Mouse (Mus musculus) fat pad, adult 2 months (tissue): ENCODE results near the gene Mrps2.
"Not testable (repeated sequence)": the region's sequence is repeated elsewhere in the genome, so short reads cannot be mapped to it uniquely, and the experiment has no call there.

Experiments used
- DNase-seq: peaks from one replicate; pipeline ENCODE4 v3.0.0-alpha.2; 2011; ENCODE audit warnings: low read depth, low spot score; ENCODE audit errors: extremely low read depth

Mrps2 gene

DNA sequence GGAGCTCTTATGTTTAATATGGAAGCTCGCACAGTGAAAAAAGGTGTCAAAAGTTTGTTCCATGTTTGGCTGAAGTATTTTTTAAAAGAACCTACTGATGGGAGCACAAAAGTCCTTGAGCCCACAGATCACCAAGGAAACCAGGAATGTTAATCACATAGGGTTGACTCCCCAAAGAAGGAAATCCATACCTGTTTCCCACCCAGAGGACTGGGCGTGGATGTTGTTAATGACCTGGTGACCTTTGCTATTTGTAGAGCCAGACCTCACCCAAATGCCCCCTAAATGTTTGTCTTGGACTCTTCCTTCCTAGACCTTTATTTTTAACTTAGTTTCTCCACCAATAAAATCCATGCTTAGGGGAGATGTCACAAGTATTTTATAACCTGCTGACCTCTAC lies 2.7 kb downstream of the Mrps2 start:
- no peak for DNase-seq

GRCm38 (mm10) chr2:28472011-28472410 lies 4.1 kb downstream of the Mrps2 start:
- DNase-seq: not testable (repeated sequence)

DNA sequence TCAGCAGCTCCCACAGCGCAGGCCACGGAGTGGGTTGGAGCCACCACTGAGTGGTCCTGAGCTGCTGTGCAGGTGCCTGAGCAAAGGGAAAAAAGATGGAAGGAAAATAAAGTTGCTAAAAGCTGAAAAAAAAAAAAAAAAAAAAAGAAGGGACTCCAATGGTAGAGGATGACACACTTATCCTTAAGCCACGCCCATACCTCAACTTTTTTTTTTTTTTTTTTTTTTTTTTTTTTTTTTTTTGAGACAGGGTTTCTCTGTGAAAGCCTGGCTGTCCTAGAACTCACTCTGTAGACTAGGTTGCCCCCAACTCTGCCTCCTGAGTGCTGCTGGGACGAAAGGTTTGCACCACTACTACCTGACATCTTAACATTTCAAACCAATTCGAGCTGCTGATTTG lies 10.1 kb downstream of the Mrps2 start:
- DNase-seq: not testable (repeated sequence)

DNA sequence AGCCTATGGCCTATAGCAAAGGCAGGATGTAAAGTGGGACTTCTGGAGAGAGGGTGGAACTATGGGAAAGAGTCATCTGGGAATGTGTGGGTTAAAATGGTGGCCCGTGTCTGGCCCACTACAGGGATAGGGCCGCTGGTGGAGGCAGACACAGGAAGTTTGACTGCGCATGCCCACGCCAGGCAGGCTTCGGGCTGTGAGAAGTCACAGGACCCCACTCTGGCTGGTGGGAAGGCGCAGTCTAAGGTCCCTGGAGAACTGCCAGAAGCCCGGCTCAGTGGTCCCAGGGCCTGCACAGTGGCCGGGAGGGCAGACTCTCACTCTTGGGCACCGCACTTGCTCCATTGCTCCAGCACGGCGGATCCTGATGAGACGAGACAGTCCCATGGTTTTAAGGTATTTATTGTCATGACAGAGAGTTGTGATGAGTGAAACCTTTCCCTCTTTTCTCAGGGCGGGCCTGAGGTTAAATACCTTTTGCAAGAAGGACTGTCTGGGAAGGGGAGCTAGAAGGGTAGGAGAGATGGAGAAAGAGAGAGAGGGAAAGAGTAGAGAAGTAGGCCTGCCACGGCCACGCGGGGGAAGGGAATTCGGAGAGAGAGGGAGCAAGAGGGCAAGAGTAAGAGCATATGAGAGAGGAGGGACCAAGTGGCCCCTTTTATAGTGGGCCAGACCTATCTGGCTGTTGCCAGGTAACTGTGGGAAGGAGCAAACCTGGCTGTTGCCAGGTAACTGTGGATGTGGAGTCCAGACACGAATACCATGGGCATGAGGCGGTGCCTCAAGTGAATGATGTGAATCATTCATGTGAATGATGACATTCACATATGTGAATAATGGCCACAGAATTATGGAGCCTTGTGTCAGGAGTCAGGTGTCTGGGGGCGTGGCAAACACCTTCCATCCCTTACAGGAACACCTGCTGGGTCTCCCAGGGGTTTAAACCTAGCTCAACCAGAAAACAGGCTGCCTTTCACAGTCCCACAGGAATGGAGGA lies 11.6 kb downstream of the Mrps2 start:
- DNase-seq: no peak

GRCm38 (mm10) chr2:28483861-28484260 lies 16.0 kb downstream of the Mrps2 start:
- no peak for DNase-seq

- DNase-seq: no peak
Measured at GRCm38 (mm10) chr2:28494521-28494920, 26.7 kb downstream of the Mrps2 start.

DNA sequence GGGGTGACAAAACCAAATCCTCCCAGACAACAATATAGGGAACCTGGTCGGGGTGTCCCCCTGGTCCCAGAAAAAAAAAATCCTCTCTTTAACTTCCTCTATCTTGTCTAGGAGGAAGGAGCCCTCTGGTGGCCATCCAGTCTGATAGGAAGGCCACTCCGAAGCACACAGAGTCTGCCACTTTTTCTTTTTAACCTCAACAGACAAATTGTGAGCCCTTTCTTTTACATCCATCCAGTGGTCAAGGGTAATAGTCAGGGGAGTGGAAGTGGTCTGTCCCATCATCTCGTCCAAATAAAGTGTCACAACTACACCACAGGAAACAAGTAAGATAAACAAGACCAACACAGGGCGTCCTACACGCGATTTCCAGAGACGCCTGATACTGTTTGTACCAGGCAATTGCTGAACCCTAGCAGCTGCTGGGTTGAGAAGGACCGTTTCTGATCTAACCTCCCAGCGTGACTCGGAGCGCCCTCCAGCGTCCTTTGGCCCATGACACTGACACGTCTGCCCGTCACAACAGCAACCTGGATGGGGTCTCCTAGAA lies 27.4 kb downstream of the Mrps2 start:
- DNase-seq: no peak

- DNase-seq: no peak
Measured at GRCm38 (mm10) chr2:28495801-28496595, 28.1 kb downstream of the Mrps2 start.

- DNase-seq: no peak
Measured at GRCm38 (mm10) chr2:28496671-28497070, 28.8 kb downstream of the Mrps2 start, which contains the start of gene Gbgt1. TSS of gene Gbgt1 (plus strand) at chr2:28496891.

DNA sequence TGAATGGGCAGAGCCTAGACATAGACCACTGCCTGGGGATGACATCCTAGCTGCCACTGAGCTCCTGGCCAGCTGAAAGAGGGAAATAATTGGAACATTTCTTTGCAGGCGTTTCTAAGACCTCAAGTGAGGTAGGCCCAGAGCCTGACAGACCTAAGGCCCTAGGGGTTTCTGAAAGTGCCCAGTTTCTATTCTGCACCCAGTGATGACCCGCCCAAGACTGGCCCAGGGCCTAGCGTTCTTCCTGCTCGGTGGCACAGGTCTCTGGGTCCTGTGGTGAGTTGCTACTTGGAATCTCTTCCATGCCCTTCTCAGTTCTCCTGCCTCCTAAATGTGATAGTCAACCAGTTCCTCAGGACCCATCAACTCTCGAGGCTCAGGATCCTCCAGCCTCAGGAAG lies 29.7 kb downstream of the Mrps2 start:
- DNase-seq: no peak

DNA sequence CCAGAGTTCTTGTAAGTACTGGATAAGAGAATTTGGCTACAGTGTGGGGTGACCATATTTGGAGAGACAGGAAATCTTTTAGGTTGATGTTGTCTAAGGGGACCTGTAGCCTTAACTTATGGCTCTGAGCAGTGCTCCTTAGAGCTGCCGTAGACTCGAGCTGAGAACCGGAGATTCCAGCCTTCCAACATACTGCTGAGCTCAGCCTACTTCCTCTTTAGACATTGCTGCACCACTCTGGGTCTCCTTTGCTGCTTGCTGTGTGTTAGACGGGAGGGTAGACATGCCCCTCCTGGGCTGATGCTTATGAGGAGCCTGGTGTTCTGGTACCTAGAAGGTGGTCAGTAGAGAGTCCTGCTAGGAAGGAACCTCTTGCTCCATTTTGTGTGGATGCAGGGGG lies 30.6 kb downstream of the Mrps2 start:
- no peak for DNase-seq

- DNase-seq: no peak
Measured at GRCm38 (mm10) chr2:28502987-28503386, 35.1 kb downstream of the Mrps2 start.

- no peak for DNase-seq
Measured at GRCm38 (mm10) chr2:28504676-28505075, 36.8 kb downstream of the Mrps2 start.

GRCm38 (mm10) chr2:28505795-28506194 lies 37.9 kb downstream of the Mrps2 start, which contains the start of gene Gm10134:
TSS of gene Gm10134 (plus strand) at chr2:28506095.
- DNase-seq: no peak

DNA sequence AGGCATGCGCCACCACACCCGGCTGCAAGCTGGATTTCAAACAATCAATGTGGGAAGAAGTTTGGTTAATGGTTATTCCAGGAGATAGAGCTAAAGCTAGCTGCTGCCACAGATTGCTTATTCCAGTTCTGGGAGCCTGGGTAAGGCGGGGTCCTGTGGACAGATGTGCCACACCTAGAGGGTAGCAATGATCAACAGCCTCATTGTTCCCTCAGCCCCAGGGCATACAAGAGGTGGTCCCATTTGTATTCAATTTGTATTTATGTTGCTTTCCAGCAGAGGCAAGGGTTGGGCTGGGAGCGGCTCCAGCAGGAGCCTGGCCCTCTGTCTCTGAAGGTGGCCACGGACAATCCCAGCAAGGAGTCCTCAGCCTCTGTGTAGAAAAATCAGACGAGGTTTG lies 38.4 kb downstream of the Mrps2 start:
- no peak for DNase-seq

GRCm38 (mm10) chr2:28511600-28511999 lies 43.7 kb downstream of the Mrps2 start:
- not testable (repeated sequence) for DNase-seq

- DNase-seq: no peak
Measured at GRCm38 (mm10) chr2:28512798-28513401, 45.0 kb downstream of the Mrps2 start, which contains the start of gene Ralgds. TSS of gene Ralgds (plus strand) at chr2:28513125.

- no peak for DNase-seq
Measured at GRCm38 (mm10) chr2:28513431-28514370, 45.8 kb downstream of the Mrps2 start.

DNA sequence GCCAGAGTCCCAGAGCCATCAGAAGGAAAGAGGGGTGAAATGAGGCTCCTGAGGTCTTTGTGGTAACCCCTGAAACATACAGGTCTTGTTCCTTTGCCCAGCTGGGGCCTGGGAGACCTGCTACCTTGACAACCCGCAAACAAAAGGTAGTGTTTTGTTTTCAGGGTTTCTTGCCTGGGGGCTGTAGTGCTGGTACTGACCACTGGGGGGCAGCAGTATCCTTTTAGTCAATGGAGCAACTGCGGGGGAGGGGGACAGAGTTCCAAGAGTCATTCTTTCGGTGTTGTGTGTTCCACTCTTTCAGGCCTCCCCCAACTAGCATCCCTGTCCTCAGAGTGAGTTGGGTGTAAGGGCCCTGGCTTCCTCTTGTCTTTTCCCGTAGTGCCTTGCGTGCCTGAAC lies 46.6 kb downstream of the Mrps2 start:
- DNase-seq: no peak
